Comparison of ENCODE assay signal across 13 mouse cellular contexts in genomic region chr8:95549871-95550829, GRCm38 (mm10). TPM values are rescaled to one million over a fixed set of nuclear protein-coding genes. Genes with fewer than 3 reads are reported as not detected.
DNase-seq lines count a peak whose midpoint lies in the region; ATAC-seq lines count a peak whose summit lies in the region.
"Had no signal": no experiment of that assay in that cellular context is flagged by ENCODE, and none has a peak within 500 bp of the region (broad histone marks: within the 10 kb centered on the region; RNA-seq: fewer than 3 reads in every experiment).

No protein-coding gene starts in this region.

- no peak; the same call in 1 of the 2 replicates for ATAC-seq in forebrain, embryonic 11.5 days (replicated peaks; ENCODE audit: low FRiP score)
- peak; percentile 82 for ATAC-seq in forebrain, embryonic 15.5 days (replicated peaks)
- ATAC-seq in midbrain, embryonic 12.5 days (ENCODE audit: low FRiP score, low read depth) = peak; percentile 56; the same call in 1 of the 2 replicates

- H3K27ac ChIP-seq in forebrain, embryonic 10.5 days = peak overlapping the region; percentile 45
- H3K27ac ChIP-seq in forebrain, embryonic 11.5 days (ENCODE audit: low read depth, low read length) = no peak overlapping the region
- H3K27ac ChIP-seq in forebrain, embryonic 15.5 days (replicated peaks) = peak overlapping the region; percentile 55
- H3K27ac ChIP-seq in midbrain, embryonic 12.5 days (replicated peaks) = 0 out of 2 replicates have a peak overlapping the region, but pooled peaks have one; percentile 32
- H3K27ac ChIP-seq: limb, embryonic 13.5 days had no signal

- no peak overlapping the region for H3K9ac ChIP-seq in forebrain, embryonic 11.5 days (ENCODE audit: low read length)
- no peak overlapping the region for H3K9ac ChIP-seq in forebrain, embryonic 15.5 days (replicated peaks)
- H3K9ac ChIP-seq in midbrain, embryonic 12.5 days (replicated peaks) = no peak overlapping the region
- H3K9ac ChIP-seq: limb, embryonic 13.5 days had no signal

- no peak overlapping the region for H3K4me3 ChIP-seq in forebrain, embryonic 10.5 days
- no peak overlapping the region for H3K4me3 ChIP-seq in forebrain, embryonic 11.5 days (ENCODE audit: low read depth, low read length)
- H3K4me3 ChIP-seq in forebrain, embryonic 15.5 days = no peak overlapping the region
- no peak overlapping the region for H3K4me3 ChIP-seq in midbrain, embryonic 12.5 days
- H3K4me3 ChIP-seq: limb, embryonic 13.5 days had no signal

- DNase-seq in forebrain, embryonic 10.5 days (ENCODE audit: extremely low spot score, low spot score) = no peak
- DNase-seq in forebrain, embryonic 11.5 days (ENCODE audit: low spot score) = no peak
- DNase-seq in ES-CJ7 (ENCODE audit: low read depth, low spot score) (peak; percentile 45), MN1 (ENCODE audit: low spot score) (no peak)
- DNase-seq in urinary bladder, postnatal 10 days (ENCODE audit: low spot score) = no peak
- DNase-seq in heart, postnatal 36 days = no peak
- DNase-seq: heart, adult 18-20 months; kidney, postnatal 36 days; lung, postnatal 10 days had no signal

- intact Hi-C loops in heart, postnatal 36 days (cut with DNase I) = no loop called here

- no peaks in the 10 kb centered on the region for H3K9me3 ChIP-seq in forebrain, embryonic 10.5 days
- H3K9me3 ChIP-seq in forebrain, embryonic 11.5 days (ENCODE audit: control insufficient read depth, low read length) = no peaks in the 10 kb centered on the region
- H3K9me3 ChIP-seq in forebrain, embryonic 15.5 days = no peaks in the 10 kb centered on the region
- H3K9me3 ChIP-seq in midbrain, embryonic 12.5 days = no peaks in the 10 kb centered on the region
- H3K9me3 ChIP-seq: limb, embryonic 13.5 days had no signal

- WGBS in forebrain, embryonic 10.5 days = 67% methylated on average over 16 of the region's 16 CpGs
- 63% methylated on average over 16 of the region's 16 CpGs for WGBS in forebrain, embryonic 11.5 days
- 41% methylated on average over 16 of the region's 16 CpGs for WGBS in forebrain, embryonic 15.5 days
- 53% methylated on average over 16 of the region's 16 CpGs for WGBS in midbrain, embryonic 12.5 days

- H3K36me3 ChIP-seq in forebrain, embryonic 10.5 days (replicated peaks) = no peaks in the 10 kb centered on the region
- no peaks in the 10 kb centered on the region for H3K36me3 ChIP-seq in forebrain, embryonic 11.5 days (ENCODE audit: control insufficient read depth, insufficient read depth, low read length)
- no peaks in the 10 kb centered on the region for H3K36me3 ChIP-seq in forebrain, embryonic 15.5 days
- no peaks in the 10 kb centered on the region for H3K36me3 ChIP-seq in midbrain, embryonic 12.5 days
- H3K36me3 ChIP-seq: limb, embryonic 13.5 days had no signal

- no peak overlapping the region for H3K4me2 ChIP-seq in forebrain, embryonic 11.5 days (ENCODE audit: low read depth, low read length, severe bottlenecking)
- 0 out of 2 replicates have a peak overlapping the region, but pooled peaks have one; percentile 7 for H3K4me2 ChIP-seq in forebrain, embryonic 15.5 days (replicated peaks)
- no peak overlapping the region for H3K4me2 ChIP-seq in midbrain, embryonic 12.5 days (replicated peaks)
- H3K4me2 ChIP-seq: limb, embryonic 13.5 days had no signal

- H3K4me1 ChIP-seq in forebrain, embryonic 10.5 days = peaks cover 20% of the 10 kb centered on the region
- no peaks in the 10 kb centered on the region for H3K4me1 ChIP-seq in forebrain, embryonic 11.5 days (replicated peaks; ENCODE audit: control insufficient read depth, insufficient read depth, low read length)
- peaks cover 9% of the 10 kb centered on the region for H3K4me1 ChIP-seq in forebrain, embryonic 15.5 days
- H3K4me1 ChIP-seq in midbrain, embryonic 12.5 days = peaks cover 10% of the 10 kb centered on the region; the same call in 1 of the 2 replicates
- H3K4me1 ChIP-seq: limb, embryonic 13.5 days had no signal

- H3K27me3 ChIP-seq in forebrain, embryonic 10.5 days (ENCODE audit: poor library complexity, severe bottlenecking) = no peaks in the 10 kb centered on the region
- no peaks in the 10 kb centered on the region for H3K27me3 ChIP-seq in forebrain, embryonic 11.5 days (ENCODE audit: control insufficient read depth, insufficient read depth, low read length)
- H3K27me3 ChIP-seq in forebrain, embryonic 15.5 days = no peaks in the 10 kb centered on the region
- no peaks in the 10 kb centered on the region for H3K27me3 ChIP-seq in midbrain, embryonic 12.5 days
- H3K27me3 ChIP-seq: limb, embryonic 13.5 days had no signal

RNA-seq across cellular contexts. Expression of gene Ccdc113, which starts 16.3 kb away (rescaled TPM):
- polyA plus RNA-seq in forebrain, embryonic 10.5 days (2016; fragmentation: Nextera tagmentation; extraction: Ambion mirVana) = 0.15 TPM in 1 of 2 replicates, not detected in the other
- 0.21 TPM in 1 of 2 replicates, not detected in the other for polyA plus RNA-seq in forebrain, embryonic 11.5 days (2014; fragmentation: Nextera tagmentation; extraction: Ambion mirVana)
- polyA plus RNA-seq in forebrain, embryonic 15.5 days (2015; fragmentation: Nextera tagmentation; extraction: Ambion mirVana) = 0.95 and 2.0 TPM in 2 replicates
- 0.18 and 0.59 TPM in 2 replicates for polyA plus RNA-seq in midbrain, embryonic 12.5 days (2016; fragmentation: Nextera tagmentation; extraction: Ambion mirVana)
- total RNA-seq in heart, postnatal 36 days (2021) = not detected
- polyA plus RNA-seq: C2C12 had no signal

RNA-seq across cellular contexts. Expression of gene Prss54, which starts 26.0 kb away (rescaled TPM):
- polyA plus RNA-seq in forebrain, embryonic 10.5 days (2016; fragmentation: Nextera tagmentation; extraction: Ambion mirVana) = not detected in 2 replicates
- not detected in 2 replicates for polyA plus RNA-seq in forebrain, embryonic 11.5 days (2014; fragmentation: Nextera tagmentation; extraction: Ambion mirVana)
- not detected in 2 replicates for polyA plus RNA-seq in forebrain, embryonic 15.5 days (2015; fragmentation: Nextera tagmentation; extraction: Ambion mirVana)
- polyA plus RNA-seq in midbrain, embryonic 12.5 days (2016; fragmentation: Nextera tagmentation; extraction: Ambion mirVana) = not detected in 2 replicates
- total RNA-seq in heart, postnatal 36 days (2021) = not detected
- total RNA-seq: heart, adult 18-20 months had no signal
- polyA plus RNA-seq: C2C12; limb, embryonic 13.5 days had no signal
